Mouse (Mus musculus) limb, embryonic 14.5 days (tissue): ENCODE results near the gene Wwox. TPM values are rescaled to one million over a fixed set of nuclear protein-coding genes. Genes with fewer than 3 reads are reported as not detected.

Source experiments
- ATAC-seq: fragments of 200-750 bp; cut with Nextera tagmentation; 2 replicates; pipeline ENCODE4 v1.8.0; 2017; ENCODE audit warnings: low read depth, moderate number of reproducible peaks, moderate TSS enrichment; ENCODE audit not compliant: low FRiP score
- DNase-seq: peaks from one replicate; pipeline ENCODE4 v3.0.0-alpha.2; 2015; ENCODE audit warnings: low spot score
- H3K27ac ChIP-seq: fragments of 300-500 bp; sonication (generic); replicated peaks from 2 replicates; pipeline ENCODE4 v1.5.1; 2014; ENCODE audit warnings: low read depth, mild to moderate bottlenecking, low read length, moderate library complexity, mixed read lengths
- H3K27me3 ChIP-seq: fragments of 300-500 bp; sonication (generic); 2 replicates; pipeline ENCODE4 v1.6.1; 2014; ENCODE audit warnings: low read length, mixed read lengths; ENCODE audit not compliant: control insufficient read depth, insufficient read depth
- H3K36me3 ChIP-seq: fragments of 300-500 bp; sonication (generic); 2 replicates; pipeline ENCODE4 v1.6.1; 2014; ENCODE audit warnings: mild to moderate bottlenecking, low read length, moderate library complexity, mixed read lengths; ENCODE audit not compliant: control insufficient read depth, insufficient read depth
- H3K4me1 ChIP-seq: fragments of 300-500 bp; sonication (generic); 2 replicates; pipeline ENCODE4 v1.6.1; 2014; ENCODE audit warnings: antibody characterized with exemption, low read length, mixed read lengths; ENCODE audit not compliant: control insufficient read depth, insufficient read depth
- H3K4me2 ChIP-seq: fragments of 300-500 bp; sonication (generic); replicated peaks from 2 replicates; pipeline ENCODE4 v1.6.1; 2014; ENCODE audit warnings: low read depth, mild to moderate bottlenecking, low read length, moderate library complexity; ENCODE audit not compliant: severe bottlenecking
- H3K4me3 ChIP-seq: fragments of 300-500 bp; sonication (generic); replicated peaks from 2 replicates; pipeline ENCODE4 v1.5.1; 2014; ENCODE audit warnings: low read length
- H3K9ac ChIP-seq: fragments of 300-500 bp; sonication (generic); 2 replicates; pipeline ENCODE4 v1.6.1; 2014; ENCODE audit warnings: mild to moderate bottlenecking, low read depth, low read length, moderate library complexity; ENCODE audit not compliant: severe bottlenecking
- H3K9me3 ChIP-seq: fragments of 300-500 bp; sonication (generic); 2 replicates; pipeline ENCODE4 v1.6.1; 2016; ENCODE audit warnings: low read length; ENCODE audit not compliant: control insufficient read depth
- POLR2A ChIP-seq: fragments of 200-500 bp; IDR thresholded peaks from 2 replicates; pipeline ENCODE4 v1.8.0; 2012; ENCODE audit warnings: inconsistent platforms, mild to moderate bottlenecking, moderate library complexity, borderline replicate concordance; ENCODE audit not compliant: insufficient read depth, insufficient read length; ENCODE audit errors: extremely low read depth
- WGBS: fragments of 180-500 bp; shearing (Covaris S2); extraction: QIAGEN DNeasy Blood & Tissue Kit; methylation state at CpG from one replicate; pipeline ENCODE4 v1.1.7; 2014; 5-methylcytosine and 5-hydroxymethylcytosine counted together
- polyA plus RNA-seq, 2 experiments: library from polyadenylated mRNA; depleted of rRNA in 1 of 2; stranded (reverse) in 1 of 2; unstranded in 1 of 2; fragments of >200 nt; fragmentation: Nextera tagmentation in 1 of 2; extraction: Ambion mirVana in 1 of 2; gene quantifications; 2 replicates each; pipeline versions ENCODE4 v1.2.1 to v1.2.3; 2012 to 2014

Wwox gene
- polyA plus RNA-seq, 2 experiments: 8.6 to 9.4 TPM

DNA sequence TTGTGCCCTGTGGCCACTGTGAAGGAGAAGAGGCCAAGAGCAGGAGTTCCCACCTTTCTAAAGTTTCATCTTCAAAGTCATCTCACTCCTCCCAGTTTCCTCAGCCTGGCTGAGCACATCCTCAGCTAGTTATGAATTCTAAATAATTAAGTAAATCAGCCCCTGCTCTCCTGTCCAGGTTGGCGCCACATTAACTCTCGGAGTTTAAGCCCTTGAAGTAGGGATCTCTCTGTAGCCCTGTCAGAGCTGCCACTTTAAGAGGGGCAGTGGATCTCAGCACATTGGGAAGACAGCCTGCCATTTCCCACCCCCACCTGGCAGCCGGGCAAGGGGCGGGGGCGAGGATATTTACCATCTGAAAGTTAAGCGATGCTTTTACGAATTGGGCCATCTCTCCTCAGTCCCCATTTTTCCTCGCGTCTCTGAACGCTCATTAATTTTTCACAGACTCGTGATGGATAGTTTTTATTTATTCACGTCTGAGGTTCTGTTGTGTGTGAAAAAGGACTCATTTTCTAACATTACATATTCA is 150.9 kb downstream of the Wwox start:
- 58% methylated on average over 12 of the region's 12 CpGs for WGBS
- Histone ChIP-seq H3K4me2 (no peak overlapping the region), H3K27ac (no peak overlapping the region), H3K4me1 (peaks cover 21% of the 10 kb centered on the region), H3K36me3 (no peaks in the 10 kb centered on the region), H3K4me3 (no peak overlapping the region), H3K27me3 (no peaks in the 10 kb centered on the region), H3K9ac (no peak overlapping the region), H3K9me3 (no peaks in the 10 kb centered on the region)
- no peak for TF ChIP-seq POLR2A
- no peak for ATAC-seq
- no peak for DNase-seq

DNA sequence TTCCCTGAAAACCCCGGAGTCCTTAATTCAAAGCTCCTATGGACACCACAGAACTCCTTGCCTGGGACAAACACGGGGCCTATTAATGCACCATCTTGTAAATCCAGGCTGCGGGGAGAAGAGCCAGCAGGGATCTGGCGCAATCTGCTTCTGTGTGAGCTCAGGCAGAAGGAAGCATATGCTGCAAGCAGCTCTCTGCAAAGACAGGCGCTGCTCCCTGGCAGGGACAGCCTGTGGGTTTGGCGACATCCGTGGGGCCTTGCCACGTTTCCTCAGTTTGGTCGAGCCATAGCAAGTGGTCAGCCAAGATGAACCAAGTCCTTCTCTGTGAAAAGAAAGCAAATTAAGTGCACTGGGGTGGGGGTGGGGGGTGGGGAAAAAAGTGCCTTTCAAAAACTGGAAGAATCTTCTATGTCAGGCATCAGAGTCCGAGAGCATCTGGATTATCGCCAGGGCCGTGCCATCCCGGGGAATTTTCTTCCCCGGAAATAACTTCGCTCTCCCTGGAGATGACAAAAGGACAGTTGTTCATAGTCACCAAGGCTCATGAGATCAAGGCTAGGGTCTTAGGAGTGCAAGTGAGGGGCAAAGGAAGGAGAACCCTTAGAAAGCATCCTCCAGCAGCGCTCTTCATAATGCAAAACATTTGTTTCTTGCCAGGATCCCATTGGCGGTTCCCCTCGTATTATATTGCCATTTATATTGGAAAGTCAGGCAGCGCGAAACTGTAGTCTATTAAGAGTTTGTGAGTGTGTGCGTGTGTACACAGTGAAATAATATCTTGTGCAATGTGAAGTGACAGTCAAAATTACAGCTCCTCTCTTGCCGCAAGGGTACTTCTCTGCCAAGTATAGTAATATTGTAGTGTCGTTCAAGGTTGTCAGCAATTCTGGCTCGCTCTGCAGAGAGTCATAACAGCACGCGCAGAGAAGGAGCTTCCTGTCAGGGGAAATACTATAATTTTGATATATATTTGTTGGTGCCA is 152.1 kb downstream of the Wwox start:
- no peak overlapping the region for H3K9ac ChIP-seq
- H3K36me3 ChIP-seq: no peaks in the 10 kb centered on the region
- no peak overlapping the region for H3K4me3 ChIP-seq
- H3K9me3 ChIP-seq: 0 out of 2 replicates have a peak, but pooled peaks cover 5% of the 10 kb centered on the region
- 0 out of 2 replicates have a peak overlapping the region, but pooled peaks have one; percentile 22 for H3K27ac ChIP-seq
- 33% methylated on average over 26 of the region's 26 CpGs for WGBS
- H3K27me3 ChIP-seq: no peaks in the 10 kb centered on the region
- peak overlapping the region; percentile 19; the same call in 1 of the 2 replicates for H3K4me2 ChIP-seq
- DNase-seq: peak; percentile 68
- no peak for TF ChIP-seq POLR2A
- H3K4me1 ChIP-seq: peaks cover 21% of the 10 kb centered on the region
- peak; percentile 60 for ATAC-seq

DNA sequence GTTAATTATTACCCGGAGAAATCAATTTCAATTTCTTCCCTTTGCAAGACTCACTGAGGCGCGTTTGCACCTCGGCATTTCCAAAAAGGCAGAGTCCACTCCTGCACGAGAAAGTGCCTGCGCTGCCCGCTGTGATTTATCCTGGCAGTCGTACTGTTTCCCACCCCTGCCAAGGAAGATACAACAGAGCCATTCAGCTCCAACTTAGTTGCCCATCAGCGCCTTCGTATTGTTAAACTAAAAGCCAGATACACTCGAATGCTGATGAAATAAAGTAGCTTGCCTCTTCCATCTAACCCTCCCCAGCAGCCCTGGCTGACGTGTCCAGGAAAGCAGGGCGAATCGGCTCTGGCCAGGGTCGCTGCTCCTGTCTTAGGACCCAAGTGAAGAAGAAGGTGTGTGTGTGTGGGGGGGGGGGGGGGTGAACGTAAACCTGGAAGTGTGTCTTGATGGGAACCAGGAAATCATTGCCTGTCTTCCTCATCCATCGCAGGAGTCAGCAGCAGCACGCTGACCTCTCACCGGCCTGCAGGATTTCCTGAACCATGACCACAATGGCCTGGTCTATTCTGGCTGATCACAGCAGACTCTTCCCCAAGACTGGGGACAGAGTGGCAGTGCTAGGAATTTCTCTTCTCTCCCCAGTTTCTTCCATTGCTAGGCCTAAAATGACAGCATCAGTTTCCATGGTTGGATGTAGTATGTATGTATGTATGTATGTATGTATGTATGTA is 154.1 kb downstream of the Wwox start:
- Histone ChIP-seq H3K27me3 (peaks cover 4% of the 10 kb centered on the region; the same call in 1 of the 2 replicates), H3K4me1 (peaks cover 21% of the 10 kb centered on the region), H3K9ac (no peak overlapping the region), H3K9me3 (0 out of 2 replicates have a peak, but pooled peaks cover 5% of the 10 kb centered on the region), H3K4me3 (no peak overlapping the region), H3K36me3 (no peaks in the 10 kb centered on the region), H3K27ac (no peak overlapping the region), H3K4me2 (no peak overlapping the region)
- 70% methylated on average over 19 of the region's 19 CpGs for WGBS
- ATAC-seq (no peak), DNase-seq (no peak)
- no peak for TF ChIP-seq POLR2A

DNA sequence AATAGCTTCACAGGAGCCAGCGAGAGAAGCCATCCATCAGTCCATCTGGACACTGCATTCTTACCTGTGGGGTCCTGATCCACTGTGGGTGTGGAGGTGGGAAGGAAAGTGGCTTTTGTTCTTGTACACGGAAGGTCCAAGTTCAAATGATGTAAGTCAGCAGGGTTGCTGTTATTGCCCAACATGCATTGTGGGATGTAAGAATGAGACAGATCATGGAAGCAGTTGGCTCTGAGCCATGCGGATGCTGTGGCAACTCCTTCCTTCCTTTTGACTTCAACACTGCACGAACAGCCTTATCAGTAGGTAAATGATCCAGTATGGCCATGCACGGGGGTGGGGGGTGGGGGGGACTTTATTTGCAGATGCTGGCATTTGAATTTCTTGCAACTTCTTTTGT is 155.4 kb downstream of the Wwox start:
- DNase-seq (no peak), ATAC-seq (no peak)
- TF ChIP-seq POLR2A: no peak
- H3K9ac ChIP-seq: no peak overlapping the region
- H3K9me3 ChIP-seq: 0 out of 2 replicates have a peak, but pooled peaks cover 5% of the 10 kb centered on the region
- H3K4me2 ChIP-seq: no peak overlapping the region
- no peak overlapping the region for H3K4me3 ChIP-seq
- 80% methylated on average over 5 of the region's 5 CpGs for WGBS
- H3K27me3 ChIP-seq: peaks cover 4% of the 10 kb centered on the region; the same call in 1 of the 2 replicates
- H3K4me1 ChIP-seq: peaks cover 32% of the 10 kb centered on the region
- H3K27ac ChIP-seq: no peak overlapping the region
- no peaks in the 10 kb centered on the region for H3K36me3 ChIP-seq

DNA sequence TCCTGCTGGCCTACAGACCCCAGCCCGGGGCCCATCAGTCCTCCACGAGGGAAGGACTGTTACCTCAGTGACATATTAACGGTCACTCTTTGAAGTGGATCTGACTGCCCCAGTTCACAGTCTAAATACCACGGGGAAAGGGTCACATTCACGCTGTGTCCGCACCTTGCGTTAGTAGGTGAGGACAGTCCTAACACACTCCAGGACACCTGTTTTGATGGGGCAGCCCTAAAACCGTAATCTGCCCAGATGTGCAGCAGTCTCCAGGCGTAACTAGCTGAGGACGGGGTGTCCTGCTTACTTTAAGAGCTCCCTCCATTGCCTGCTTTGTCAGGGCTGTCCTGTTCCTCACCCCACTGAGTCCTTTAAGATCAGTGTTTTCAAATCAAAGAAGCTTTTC is 160.1 kb downstream of the Wwox start:
- DNase-seq: no peak
- Histone ChIP-seq H3K4me3 (no peak overlapping the region), H3K4me1 (peaks cover 16% of the 10 kb centered on the region), H3K4me2 (no peak overlapping the region), H3K27ac (no peak overlapping the region), H3K36me3 (no peaks in the 10 kb centered on the region), H3K9me3 (0 out of 2 replicates have a peak, but pooled peaks cover 5% of the 10 kb centered on the region), H3K27me3 (peaks cover 4% of the 10 kb centered on the region; the same call in 1 of the 2 replicates), H3K9ac (no peak overlapping the region)
- WGBS: 17% methylated on average over 10 of the region's 10 CpGs
- no peak for TF ChIP-seq POLR2A
- no peak for ATAC-seq
